In the genomic region with DNA sequence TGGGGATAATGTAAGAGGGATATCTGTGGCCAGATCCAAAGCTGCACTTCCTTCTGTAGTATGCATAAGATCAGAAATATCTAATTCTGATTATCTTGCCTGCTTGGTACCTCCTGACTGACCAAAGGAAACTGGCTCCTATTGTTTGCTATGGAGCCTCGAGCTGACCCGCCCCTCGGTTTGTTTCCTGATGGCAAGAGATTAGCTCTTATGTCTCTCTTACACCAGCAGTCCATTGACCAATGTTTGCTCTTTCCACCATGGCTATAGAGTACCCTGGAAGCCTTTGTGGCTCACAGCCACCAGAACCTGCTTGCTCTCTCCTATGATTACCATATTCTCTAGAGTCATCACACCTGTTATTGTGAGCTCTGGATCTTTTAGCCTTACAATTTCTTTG, we compare ENCODE assay signal across 27 mouse cellular contexts. TPM values are rescaled to one million over a fixed set of nuclear protein-coding genes. Genes with fewer than 3 reads are reported as not detected.
DNase-seq lines count a peak whose midpoint lies in the region; ATAC-seq and TF ChIP-seq lines count a peak whose summit lies in the region.
"Had no signal": no experiment of that assay in that cellular context is flagged by ENCODE, and none has a peak within 500 bp of the region (broad histone marks: within the 10 kb centered on the region; RNA-seq: fewer than 3 reads in every experiment).

No protein-coding gene starts in this region.

- no peak overlapping the region for H3K9ac ChIP-seq in lung, postnatal 0 days (replicated peaks; ENCODE audit: low read depth)
- H3K9ac ChIP-seq in stomach, postnatal 0 days (ENCODE audit: low read length): no peak overlapping the region
- no peak overlapping the region for H3K9ac ChIP-seq in midbrain, embryonic 16.5 days (ENCODE audit: low read depth, low read length)
- H3K9ac ChIP-seq: embryonic facial prominence, embryonic 12.5 days; forebrain, embryonic 13.5 days; forebrain, embryonic 15.5 days had no signal

- no peak overlapping the region for H3K4me3 ChIP-seq in lung, postnatal 0 days (ENCODE audit: low read depth, low read length)
- no peak overlapping the region for H3K4me3 ChIP-seq in lung, adult 2 months (replicated peaks; ENCODE audit: extremely low read depth, low read depth, low read length)
- H3K4me3 ChIP-seq in stomach, postnatal 0 days (ENCODE audit: low read depth, low read length): no peak overlapping the region
- H3K4me3 ChIP-seq in midbrain, embryonic 16.5 days (ENCODE audit: low read depth, low read length): no peak overlapping the region
- H3K4me3 ChIP-seq: embryonic facial prominence, embryonic 10.5 days; embryonic facial prominence, embryonic 12.5 days; forebrain, embryonic 13.5 days; forebrain, embryonic 15.5 days had no signal

- DNase-seq in lung, adult 18-20 months: peak; percentile 37 to 56
- DNase-seq in lung, postnatal 0 days (ENCODE audit: low spot score): no peak
- peak; percentile 17 for DNase-seq in lung, postnatal 25 days (ENCODE audit: low spot score)
- DNase-seq in lung, adult 2 months: no peak
- DNase-seq in lung, postnatal 36 days: peak; percentile 58
- DNase-seq in stomach, postnatal 0 days (ENCODE audit: low spot score): peak; percentile 32
- DNase-seq in gastrocnemius, postnatal 25 days: no peak
- DNase-seq: adrenal gland, adult 8-10 months; adrenal gland, postnatal 14 days; adrenal gland, postnatal 36 days; B cell, adult 2 months; cerebellum, adult 11-12 months; cerebellum, adult 2 months; cerebellum, adult 9-10 months; cerebellum, postnatal 10 days; cerebellum, postnatal 25 days had no signal

- no peaks in the 10 kb centered on the region for H3K9me3 ChIP-seq in lung, postnatal 0 days (ENCODE audit: low read length)
- H3K9me3 ChIP-seq in stomach, postnatal 0 days (ENCODE audit: control insufficient read depth, low read length): no peaks in the 10 kb centered on the region
- H3K9me3 ChIP-seq in midbrain, embryonic 16.5 days (replicated peaks; ENCODE audit: control insufficient read depth, low read length, poor library complexity, severe bottlenecking): no peaks in the 10 kb centered on the region
- H3K9me3 ChIP-seq: embryonic facial prominence, embryonic 10.5 days; embryonic facial prominence, embryonic 12.5 days; forebrain, embryonic 13.5 days; forebrain, embryonic 15.5 days had no signal

- no peak for TF ChIP-seq POLR2A in lung, adult 2 months (IDR thresholded peaks at IDR 0.05; ENCODE audit: borderline replicate concordance, extremely low read depth, low read depth, low read length)

- H3K27me3 ChIP-seq in lung, postnatal 0 days (replicated peaks; ENCODE audit: insufficient read depth, low read length): no peaks in the 10 kb centered on the region
- H3K27me3 ChIP-seq in stomach, postnatal 0 days (ENCODE audit: control insufficient read depth, insufficient read depth, low read length): no peaks in the 10 kb centered on the region
- H3K27me3 ChIP-seq in midbrain, embryonic 16.5 days (ENCODE audit: control insufficient read depth, insufficient read depth, low read depth, low read length): no peaks in the 10 kb centered on the region
- H3K27me3 ChIP-seq: embryonic facial prominence, embryonic 12.5 days; forebrain, embryonic 13.5 days; forebrain, embryonic 15.5 days had no signal

- no peak for TF ChIP-seq EP300 in lung, postnatal 0 days (IDR thresholded peaks at IDR 0.05)
- no peak for TF ChIP-seq EP300 in stomach, postnatal 0 days (optimal IDR thresholded peaks at IDR 0.05)

- H3K4me1 ChIP-seq in lung, postnatal 0 days (ENCODE audit: insufficient read depth, low read depth, low read length): no peaks in the 10 kb centered on the region
- peaks cover 2% of the 10 kb centered on the region; the same call in 1 of the 2 replicates for H3K4me1 ChIP-seq in lung, adult 2 months (ENCODE audit: control insufficient read depth, insufficient read depth, low read length)
- H3K4me1 ChIP-seq in stomach, postnatal 0 days (replicated peaks; ENCODE audit: control insufficient read depth, insufficient read depth): no peaks in the 10 kb centered on the region
- H3K4me1 ChIP-seq in midbrain, embryonic 16.5 days (ENCODE audit: control insufficient read depth, insufficient read depth, low read length): no peaks in the 10 kb centered on the region
- H3K4me1 ChIP-seq: embryonic facial prominence, embryonic 10.5 days; embryonic facial prominence, embryonic 12.5 days; forebrain, embryonic 13.5 days; forebrain, embryonic 15.5 days had no signal

- no peak overlapping the region for H3K27ac ChIP-seq in lung, postnatal 0 days (ENCODE audit: low read length)
- no peak overlapping the region for H3K27ac ChIP-seq in stomach, postnatal 0 days (replicated peaks)
- H3K27ac ChIP-seq in midbrain, embryonic 16.5 days (ENCODE audit: low read length): no peak overlapping the region
- H3K27ac ChIP-seq: embryonic facial prominence, embryonic 10.5 days; embryonic facial prominence, embryonic 12.5 days; forebrain, embryonic 13.5 days; forebrain, embryonic 15.5 days had no signal

- H3K4me2 ChIP-seq in lung, postnatal 0 days (replicated peaks; ENCODE audit: low read depth, low read length): no peak overlapping the region
- no peak overlapping the region for H3K4me2 ChIP-seq in stomach, postnatal 0 days (replicated peaks; ENCODE audit: low read depth)
- no peak overlapping the region for H3K4me2 ChIP-seq in midbrain, embryonic 16.5 days (ENCODE audit: low read length)
- H3K4me2 ChIP-seq: embryonic facial prominence, embryonic 12.5 days; forebrain, embryonic 13.5 days; forebrain, embryonic 15.5 days had no signal

- 27% methylated on average over 3 of the region's 3 CpGs for WGBS in lung, postnatal 0 days
- WGBS in lung, adult 2 months: 23% methylated on average over 3 of the region's 3 CpGs
- 29% methylated on average over 3 of the region's 3 CpGs for WGBS in stomach, postnatal 0 days
- 61% methylated on average over 3 of the region's 3 CpGs for WGBS in midbrain, embryonic 16.5 days

- no peak for TF ChIP-seq CTCF in lung, postnatal 0 days (IDR thresholded peaks at IDR 0.05)
- no peak for TF ChIP-seq CTCF in lung, adult 2 months (IDR thresholded peaks at IDR 0.05; ENCODE audit: insufficient read depth, low read length)
- TF ChIP-seq CTCF in stomach, postnatal 0 days (IDR thresholded peaks at IDR 0.05; ENCODE audit: low read depth): no peak

- no peak for ATAC-seq in lung, postnatal 0 days
- ATAC-seq in stomach, postnatal 0 days (ENCODE audit: low FRiP score, low TSS enrichment): no peak
- ATAC-seq in midbrain, embryonic 16.5 days: no peak
- ATAC-seq: activated CD4-positive, CD25-positive, alpha-beta regulatory T cell, adult 4 months; CD4-positive, CD25-positive, alpha-beta regulatory T cell, adult 4 months; forebrain, embryonic 13.5 days; forebrain, embryonic 15.5 days; Patski had no signal

- H3K36me3 ChIP-seq in lung, postnatal 0 days (ENCODE audit: insufficient read depth, low read length): no peaks in the 10 kb centered on the region
- no peaks in the 10 kb centered on the region for H3K36me3 ChIP-seq in stomach, postnatal 0 days (ENCODE audit: control insufficient read depth, insufficient read depth, low read length)
- H3K36me3 ChIP-seq in midbrain, embryonic 16.5 days (ENCODE audit: control insufficient read depth, insufficient read depth, low read length): no peaks in the 10 kb centered on the region
- H3K36me3 ChIP-seq: embryonic facial prominence, embryonic 10.5 days; embryonic facial prominence, embryonic 12.5 days; forebrain, embryonic 15.5 days; G1E had no signal

RNA-seq across cellular contexts. Expression of gene Clec10a, which starts 6.3 kb away (rescaled TPM):
- 0.54 and 0.70 TPM in 2 replicates for polyA plus RNA-seq in lung, postnatal 0 days (2015; fragmentation: Nextera tagmentation; extraction: Ambion mirVana)
- polyA plus RNA-seq in lung, adult 2 months (2012; rRNA removed): 4.0 and 4.2 TPM in 2 replicates
- 1.0 and 1.4 TPM in 2 replicates for polyA plus RNA-seq in stomach, postnatal 0 days (2015; fragmentation: Nextera tagmentation; extraction: Ambion mirVana)
- 0.48 and 1.1 TPM in 2 replicates for polyA plus RNA-seq in midbrain, embryonic 16.5 days (2015; fragmentation: Nextera tagmentation; extraction: Ambion mirVana)
- 1 to 10 TPM; 1.3 to 4.3 TPM for total RNA-seq in gastrocnemius, postnatal 25 days (2021)
- total RNA-seq: CH12.LX had no signal
- polyA plus RNA-seq: activated CD4-positive, CD25-positive, alpha-beta regulatory T cell, adult 4 months; CD4-positive, CD25-positive, alpha-beta regulatory T cell, adult 4 months; Patski had no signal

RNA-seq across cellular contexts. Expression of gene Mgl2, which starts 32.2 kb away (rescaled TPM):
- 0.90 and 1.2 TPM in 2 replicates for polyA plus RNA-seq in lung, postnatal 0 days (2015; fragmentation: Nextera tagmentation; extraction: Ambion mirVana)
- polyA plus RNA-seq in lung, adult 2 months (2012; rRNA removed): 12.1 and 17.7 TPM in 2 replicates
- polyA plus RNA-seq in stomach, postnatal 0 days (2015; fragmentation: Nextera tagmentation; extraction: Ambion mirVana): 0.48 and 0.68 TPM in 2 replicates
- 1.1 and 1.2 TPM in 2 replicates for polyA plus RNA-seq in midbrain, embryonic 16.5 days (2015; fragmentation: Nextera tagmentation; extraction: Ambion mirVana)
- total RNA-seq in gastrocnemius, postnatal 25 days (2021): 1 to 10 TPM; 2.5 to 3.6 TPM
- total RNA-seq: G1E had no signal
- polyA plus RNA-seq: CD4-positive, CD25-positive, alpha-beta regulatory T cell, adult 4 months; embryonic facial prominence, embryonic 12.5 days; forebrain, embryonic 11.5 days; G1E; Patski had no signal

RNA-seq across cellular contexts. Expression of gene Slc16a11, which starts 50.2 kb away (rescaled TPM):
- 7.9 TPM in 2 replicates for polyA plus RNA-seq in lung, postnatal 0 days (2015; fragmentation: Nextera tagmentation; extraction: Ambion mirVana)
- 211 and 239 TPM in 2 replicates for polyA plus RNA-seq in lung, adult 2 months (2012; rRNA removed)
- polyA plus RNA-seq in stomach, postnatal 0 days (2015; fragmentation: Nextera tagmentation; extraction: Ambion mirVana): 2.5 and 3.1 TPM in 2 replicates
- 6.9 and 7.8 TPM in 2 replicates for polyA plus RNA-seq in midbrain, embryonic 16.5 days (2015; fragmentation: Nextera tagmentation; extraction: Ambion mirVana)
- total RNA-seq in gastrocnemius, postnatal 25 days (2021): not detected
- total RNA-seq: G1E had no signal
- polyA plus RNA-seq: activated CD4-positive, CD25-positive, alpha-beta regulatory T cell, adult 4 months; CD4-positive, CD25-positive, alpha-beta regulatory T cell, adult 4 months; G1E had no signal

RNA-seq across cellular contexts. Expression of gene Slc16a13, which starts 58.5 kb away (rescaled TPM):
- polyA plus RNA-seq in lung, postnatal 0 days (2015; fragmentation: Nextera tagmentation; extraction: Ambion mirVana): 4.5 and 6.0 TPM in 2 replicates
- 9.2 and 11.3 TPM in 2 replicates for polyA plus RNA-seq in lung, adult 2 months (2012; rRNA removed)
- 5.7 and 6.1 TPM in 2 replicates for polyA plus RNA-seq in stomach, postnatal 0 days (2015; fragmentation: Nextera tagmentation; extraction: Ambion mirVana)
- polyA plus RNA-seq in midbrain, embryonic 16.5 days (2015; fragmentation: Nextera tagmentation; extraction: Ambion mirVana): 12.7 and 13.6 TPM in 2 replicates
- under 1 TPM; 0.10 to 0.88 TPM for total RNA-seq in gastrocnemius, postnatal 25 days (2021)

Comparison
In these comparisons a context has a peak if more than half of its experiments do, and no peak if none do; other contexts are left out.
1. DNase-seq: peak in lung, adult 18-20 months (2 of 2), lung, postnatal 25 days (single experiment), lung, postnatal 36 days (single experiment) and stomach, postnatal 0 days (single experiment); none in lung, postnatal 0 days (single experiment), lung, adult 2 months (single experiment) and gastrocnemius, postnatal 25 days (single experiment).
2. RNA of gene Slc16a11, which starts 50.2 kb away (polyA plus RNA-seq): 211 to 239 TPM in lung, adult 2 months; 7.9 TPM in lung, postnatal 0 days, 6.9 to 7.8 TPM in midbrain, embryonic 16.5 days and 2.5 to 3.1 TPM in stomach, postnatal 0 days; every median in the first group is over 10 times any median in the second.